Comparison of ENCODE assay signal across 30 mouse cellular contexts in the genomic region with DNA sequence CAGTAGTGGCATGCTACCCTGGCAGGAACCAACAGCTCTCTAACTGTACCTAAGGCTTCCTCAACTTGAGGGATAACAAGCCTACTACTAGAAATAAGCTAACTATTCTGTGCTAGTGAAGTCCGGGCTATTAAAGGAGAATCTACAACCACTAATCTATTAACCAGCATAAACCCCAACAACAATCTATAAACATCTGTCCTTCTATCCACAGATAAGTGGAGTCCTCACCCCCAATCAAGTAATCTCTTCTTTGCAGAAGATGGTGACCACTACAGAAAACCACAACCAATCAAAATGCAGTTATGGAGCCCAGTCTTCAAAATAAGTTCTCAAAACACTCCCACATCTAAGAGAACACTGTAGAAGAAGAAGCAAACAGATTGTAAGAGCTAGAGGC. TPM values are rescaled to one million over a fixed set of nuclear protein-coding genes. Genes with fewer than 3 reads are reported as not detected.
DNase-seq lines count a peak whose midpoint lies in the region; ATAC-seq lines count a peak whose summit lies in the region.
"Had no signal": no experiment of that assay in that cellular context is flagged by ENCODE, and none has a peak within 500 bp of the region (broad histone marks: within the 10 kb centered on the region; RNA-seq: fewer than 3 reads in every experiment).

No protein-coding gene starts in this region.

- 33% methylated on average over 1 of the region's 1 CpGs for WGBS in liver, embryonic 13.5 days (ENCODE audit: insufficient replicate concordance)
- 100% methylated on average over 1 of the region's 1 CpGs for WGBS in forebrain, embryonic 14.5 days

- peak; percentile 86 for ATAC-seq in liver, embryonic 13.5 days (ENCODE audit: low read depth)
- ATAC-seq in megakaryocyte progenitor cell, adult 5-6 weeks (replicated peaks; ENCODE audit: poor library complexity) = peak; percentile 93
- ATAC-seq in forebrain, embryonic 14.5 days = no peak
- ATAC-seq: CD4-positive, CD25-positive, alpha-beta regulatory T cell, adult 4 months; intestine, postnatal 0 days; lung, postnatal 0 days; midbrain, embryonic 16.5 days had no signal

- no peak overlapping the region for H3K9ac ChIP-seq in liver, embryonic 13.5 days
- H3K9ac ChIP-seq in forebrain, embryonic 14.5 days (ENCODE audit: low read length) = no peak overlapping the region
- H3K9ac ChIP-seq: forebrain, embryonic 12.5 days; hindbrain, embryonic 13.5 days; limb, embryonic 12.5 days had no signal

- peak overlapping the region; percentile 29; the same call in 1 of the 2 replicates for H3K27ac ChIP-seq in liver, embryonic 13.5 days
- no peak overlapping the region for H3K27ac ChIP-seq in forebrain, embryonic 14.5 days (ENCODE audit: low read depth, low read length)
- H3K27ac ChIP-seq: forebrain, embryonic 12.5 days; hindbrain, embryonic 13.5 days; limb, embryonic 12.5 days; stomach, postnatal 0 days had no signal

- no peaks in the 10 kb centered on the region for H3K9me3 ChIP-seq in liver, embryonic 13.5 days (replicated peaks)
- H3K9me3 ChIP-seq in forebrain, embryonic 14.5 days (replicated peaks; ENCODE audit: control insufficient read depth, low read length) = no peaks in the 10 kb centered on the region
- H3K9me3 ChIP-seq: forebrain, embryonic 12.5 days; hindbrain, embryonic 13.5 days; limb, embryonic 12.5 days had no signal

- no peaks in the 10 kb centered on the region for H3K27me3 ChIP-seq in liver, embryonic 13.5 days
- no peaks in the 10 kb centered on the region for H3K27me3 ChIP-seq in forebrain, embryonic 14.5 days (replicated peaks; ENCODE audit: control insufficient read depth, insufficient read depth, low read length)
- H3K27me3 ChIP-seq: forebrain, embryonic 12.5 days; hindbrain, embryonic 13.5 days; limb, embryonic 12.5 days had no signal

- H3K4me2 ChIP-seq in liver, embryonic 13.5 days = no peak overlapping the region
- no peak overlapping the region for H3K4me2 ChIP-seq in forebrain, embryonic 14.5 days (ENCODE audit: low read length)
- H3K4me2 ChIP-seq: forebrain, embryonic 12.5 days; heart, embryonic 11.5 days; hindbrain, embryonic 13.5 days; limb, embryonic 12.5 days; midbrain, embryonic 11.5 days had no signal

- H3K4me3 ChIP-seq in liver, embryonic 13.5 days (replicated peaks) = no peak overlapping the region
- H3K4me3 ChIP-seq in forebrain, embryonic 14.5 days (ENCODE audit: low read depth, low read length) = no peak overlapping the region
- H3K4me3 ChIP-seq: erythroblast, embryonic 14.5 days; forebrain, embryonic 12.5 days; hindbrain, embryonic 13.5 days; limb, embryonic 12.5 days had no signal

- peaks cover 14% of the 10 kb centered on the region for H3K4me1 ChIP-seq in liver, embryonic 13.5 days (replicated peaks)
- no peaks in the 10 kb centered on the region for H3K4me1 ChIP-seq in forebrain, embryonic 14.5 days (ENCODE audit: control insufficient read depth, insufficient read depth, low read length)
- H3K4me1 ChIP-seq: forebrain, embryonic 12.5 days; hindbrain, embryonic 13.5 days; limb, embryonic 12.5 days had no signal

- DNase-seq in 416B (ENCODE audit: low read depth) = peak; percentile 32
- DNase-seq in MEL-GATA-1-ER (ENCODE audit: extremely low read depth, low read depth) = peak; percentile 71
- DNase-seq in liver, embryonic 13.5 days = no peak
- no peak for DNase-seq in forebrain, embryonic 14.5 days (ENCODE audit: low spot score)
- DNase-seq in left cerebral cortex, adult 18-20 months (ENCODE audit: low spot score in 2 of 2) = no peak
- DNase-seq in right cerebral cortex, postnatal 25 days = no peak
- DNase-seq: adrenal gland, adult 8-10 months; cerebellum, adult 9-10 months; cerebellum, postnatal 36 days; gastrocnemius, postnatal 14 days; heart, postnatal 36 days; kidney, adult 9 months; kidney, postnatal 10 days; lung, adult 18-20 months; lung, postnatal 4 days; spleen, adult 18-20 months; thymus, adult 2 months; thymus, postnatal 36 days had no signal

- H3K36me3 ChIP-seq in liver, embryonic 13.5 days = peaks cover 41% of the 10 kb centered on the region
- H3K36me3 ChIP-seq in forebrain, embryonic 14.5 days (ENCODE audit: control insufficient read depth, insufficient read depth, low read length) = peaks cover 62% of the 10 kb centered on the region

RNA-seq across cellular contexts. Expression of a gene that starts 26.9 kb away (rescaled TPM):
- 13.6 and 15.7 TPM in 2 replicates for polyA plus RNA-seq in liver, embryonic 13.5 days (2015; fragmentation: Nextera tagmentation; extraction: Ambion mirVana)
- 26.4 and 32.0 TPM in 2 replicates for total RNA-seq in megakaryocyte progenitor cell, adult 5-6 weeks (2015)
- 14.0 and 19.3 TPM in 2 replicates for total RNA-seq in megakaryocyte progenitor cell, adult 5-6 weeks (2017)
- polyA plus RNA-seq in forebrain, embryonic 14.5 days (2014; fragmentation: Nextera tagmentation; extraction: Ambion mirVana) = 16.2 and 16.5 TPM in 2 replicates
- 10 to 100 TPM in 1 of 2 experiments, 1 to 10 TPM in 1; 8.4 to 12.3 TPM for total RNA-seq in left cerebral cortex, adult 18-20 months (2021)

RNA-seq across cellular contexts. Expression of a gene that starts 27.1 kb away (rescaled TPM):
- 12.2 and 16.9 TPM in 2 replicates for polyA plus RNA-seq in liver, embryonic 13.5 days (2015; fragmentation: Nextera tagmentation; extraction: Ambion mirVana)
- total RNA-seq in megakaryocyte progenitor cell, adult 5-6 weeks (2015) = 59.3 and 69.5 TPM in 2 replicates
- 64.3 and 77.7 TPM in 2 replicates for total RNA-seq in megakaryocyte progenitor cell, adult 5-6 weeks (2017)
- 37.9 and 46.7 TPM in 2 replicates for polyA plus RNA-seq in forebrain, embryonic 14.5 days (2014; fragmentation: Nextera tagmentation; extraction: Ambion mirVana)
- 10 to 100 TPM; 24.8 to 29.2 TPM for total RNA-seq in left cerebral cortex, adult 18-20 months (2021)

Comparison
In these comparisons a context has a peak if more than half of its experiments do, and no peak if none do; other contexts are left out.
1. DNase-seq: peak in 416B (single experiment) and MEL-GATA-1-ER (single experiment); none in liver, embryonic 13.5 days (single experiment), forebrain, embryonic 14.5 days (single experiment), left cerebral cortex, adult 18-20 months (0 of 2) and right cerebral cortex, postnatal 25 days (single experiment).